Mouse (Mus musculus) embryonic facial prominence, embryonic 11.5 days (tissue): ENCODE results near the gene Gm45261. TPM values are rescaled to one million over a fixed set of nuclear protein-coding genes. Genes with fewer than 3 reads are reported as not detected.

ENCODE experiments used
- ATAC-seq: fragments of 200-750 bp; cut with Nextera tagmentation; replicated peaks from 2 replicates; pipeline ENCODE4 v1.8.0; 2017; ENCODE audit warnings: low read depth; ENCODE audit not compliant: insufficient number of reproducible peaks, low FRiP score, low TSS enrichment
- DNase-seq: peaks from one replicate; pipeline ENCODE4 v3.0.0-alpha.2; 2015; ENCODE audit warnings: low spot score
- H3K27ac ChIP-seq: fragments of 300-500 bp; sonication (generic); replicated peaks from 2 replicates; pipeline ENCODE4 v1.5.1; 2014; ENCODE audit warnings: mild to moderate bottlenecking, low read depth, low read length, control low read depth
- H3K27me3 ChIP-seq: fragments of 300-500 bp; sonication (generic); 2 replicates; pipeline ENCODE4 v1.6.1; 2014; ENCODE audit warnings: mild to moderate bottlenecking, low read length, moderate library complexity, mixed read lengths; ENCODE audit not compliant: control insufficient read depth, insufficient read depth
- H3K36me3 ChIP-seq: fragments of 300-500 bp; sonication (generic); replicated peaks from 2 replicates; pipeline ENCODE4 v1.6.1; 2014; ENCODE audit warnings: low read depth, mild to moderate bottlenecking, low read length, moderate library complexity, mixed read lengths; ENCODE audit not compliant: control insufficient read depth, insufficient read depth
- H3K4me1 ChIP-seq: fragments of 300-500 bp; sonication (generic); 2 replicates; pipeline ENCODE4 v1.6.1; 2014; ENCODE audit warnings: low read length, mixed read lengths; ENCODE audit not compliant: control insufficient read depth, insufficient read depth
- H3K4me2 ChIP-seq: fragments of 300-500 bp; sonication (generic); 2 replicates; pipeline ENCODE4 v1.6.1; 2014; ENCODE audit warnings: low read depth, mild to moderate bottlenecking, control low read depth, low read length, moderate library complexity
- H3K4me3 ChIP-seq: fragments of 300-500 bp; sonication (generic); 2 replicates; pipeline ENCODE4 v1.5.1; 2014; ENCODE audit warnings: low read depth, low read length, control low read depth
- H3K9ac ChIP-seq: fragments of 300-500 bp; sonication (generic); replicated peaks from 2 replicates; pipeline ENCODE4 v1.6.1; 2014; ENCODE audit warnings: mild to moderate bottlenecking, control low read depth, low read length
- H3K9me3 ChIP-seq: fragments of 300-500 bp; sonication (generic); replicated peaks from 2 replicates; pipeline ENCODE4 v1.6.1; 2016; ENCODE audit warnings: mild to moderate bottlenecking, low read length, inconsistent platforms, mixed read lengths; ENCODE audit not compliant: control insufficient read depth
- WGBS: fragments of 180-500 bp; shearing (Covaris S2); extraction: QIAGEN DNeasy Blood & Tissue Kit; methylation state at CpG from one replicate; pipeline ENCODE4 v1.1.7; 2014; 5-methylcytosine and 5-hydroxymethylcytosine counted together
- polyA plus RNA-seq: library from polyadenylated mRNA; unstranded; fragments of >200 nt; fragmentation: Nextera tagmentation; extraction: Ambion mirVana; gene quantifications from 2 replicates; pipeline ENCODE4 v1.2.1, GENCODE M21; 2014

Gene Gm45261
- polyA plus RNA-seq, 1 experiment from 2014 or later = not detected

DNA sequence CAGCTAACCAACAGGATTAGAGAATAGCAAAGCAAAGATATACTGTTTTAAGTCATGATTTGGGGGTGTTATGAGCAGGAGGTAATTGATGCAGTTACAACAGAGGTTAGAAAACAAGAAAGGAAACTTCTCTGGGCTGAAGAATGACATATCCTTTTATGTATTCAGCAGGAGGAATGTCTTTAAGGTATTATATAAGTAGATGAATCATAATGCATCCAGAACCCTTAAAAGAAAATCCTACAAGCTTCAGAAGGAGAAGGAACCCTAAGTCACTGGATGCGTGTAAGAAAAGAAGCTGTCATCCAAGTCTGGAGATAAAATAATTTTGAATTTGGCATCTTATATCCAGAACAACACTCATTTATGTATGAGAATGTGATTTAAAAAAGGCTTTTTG lies 11.1 kb upstream of the Gm45261 start:
- Histone ChIP-seq H3K27me3 (no peaks in the 10 kb centered on the region), H3K4me2 (no peak overlapping the region), H3K4me3 (no peak overlapping the region), H3K4me1 (no peaks in the 10 kb centered on the region), H3K36me3 (no peaks in the 10 kb centered on the region), H3K9me3 (no peaks in the 10 kb centered on the region), H3K27ac (no peak overlapping the region), H3K9ac (no peak overlapping the region)
- ATAC-seq = no peak
- no peak for DNase-seq
- WGBS = 93% methylated on average over 1 of the region's 1 CpGs

- H3K36me3 ChIP-seq = no peaks in the 10 kb centered on the region
- H3K9ac ChIP-seq = no peak overlapping the region
- H3K27ac ChIP-seq = no peak overlapping the region
- 90% methylated on average over 1 of the region's 1 CpGs for WGBS
- H3K27me3 ChIP-seq = no peaks in the 10 kb centered on the region
- DNase-seq (no peak), ATAC-seq (no peak)
- no peaks in the 10 kb centered on the region for H3K9me3 ChIP-seq
- H3K4me1 ChIP-seq = no peaks in the 10 kb centered on the region
- H3K4me2 ChIP-seq = no peak overlapping the region
- no peak overlapping the region for H3K4me3 ChIP-seq
Measured at GRCm38 (mm10) chr1:80459923-80460322, 1.3 kb downstream of the Gm45261 start.

- DNase-seq (no peak), ATAC-seq (no peak)
- Histone ChIP-seq H3K36me3 (no peaks in the 10 kb centered on the region), H3K4me2 (no peak overlapping the region), H3K4me1 (no peaks in the 10 kb centered on the region), H3K9me3 (no peaks in the 10 kb centered on the region), H3K4me3 (no peak overlapping the region), H3K27me3 (no peaks in the 10 kb centered on the region), H3K9ac (no peak overlapping the region), H3K27ac (no peak overlapping the region)
Measured at GRCm38 (mm10) chr1:80459477-80459876, 1.8 kb downstream of the Gm45261 start.

DNA sequence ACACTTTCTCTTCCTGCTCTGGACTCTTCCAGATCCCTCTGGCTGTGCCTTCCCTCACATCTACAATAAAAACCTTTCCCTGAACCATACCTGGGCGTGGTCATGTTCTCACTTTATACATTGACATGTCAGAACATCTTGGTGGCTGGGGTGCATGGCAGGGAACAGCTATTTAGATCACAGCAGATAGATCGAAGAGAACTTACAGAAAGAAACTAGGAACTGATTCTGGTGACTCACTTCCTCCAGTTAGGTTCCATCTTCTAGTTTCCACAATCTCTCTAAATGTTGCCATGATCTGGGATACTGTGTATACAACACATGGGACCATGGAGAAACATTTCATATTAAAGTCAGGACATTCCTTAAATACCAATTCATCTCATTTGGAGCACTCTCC lies 7.3 kb downstream of the Gm45261 start:
- no peak overlapping the region for H3K9ac ChIP-seq
- no peak overlapping the region for H3K27ac ChIP-seq
- H3K36me3 ChIP-seq = no peaks in the 10 kb centered on the region
- no peak overlapping the region for H3K4me2 ChIP-seq
- no peak overlapping the region for H3K4me3 ChIP-seq
- WGBS = 74% methylated on average over 2 of the region's 2 CpGs
- H3K4me1 ChIP-seq = no peaks in the 10 kb centered on the region
- no peaks in the 10 kb centered on the region for H3K27me3 ChIP-seq
- no peaks in the 10 kb centered on the region for H3K9me3 ChIP-seq
- ATAC-seq = no peak
- DNase-seq = no peak

DNA sequence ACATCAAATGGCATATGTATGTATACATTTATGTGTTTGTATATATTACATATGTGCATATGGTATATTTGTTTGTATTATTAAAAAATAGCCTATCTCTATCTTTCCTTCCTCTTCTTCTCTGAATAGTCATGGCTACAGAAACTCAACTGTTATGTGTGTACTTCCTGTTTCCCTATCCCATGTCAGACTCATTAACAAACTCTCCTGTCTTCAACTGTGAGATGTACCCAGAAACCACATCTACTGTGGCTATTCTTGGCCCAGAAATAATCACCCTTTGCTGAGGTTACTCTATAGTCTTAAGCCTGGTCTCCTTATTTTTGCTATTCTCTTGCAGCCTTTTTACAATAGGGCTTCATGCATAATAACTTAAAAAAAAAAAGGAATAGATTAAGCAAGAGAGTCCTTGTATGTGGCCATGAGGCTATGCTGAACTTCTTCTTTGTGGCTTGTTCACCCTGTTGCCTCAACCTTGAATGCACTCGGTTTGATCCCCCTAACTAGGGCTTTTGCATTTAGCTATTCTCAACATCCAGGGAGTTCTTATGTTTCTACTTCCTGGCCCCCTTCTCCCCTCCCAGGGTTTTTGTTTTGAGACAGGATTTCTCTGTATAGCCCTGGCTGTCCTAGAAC lies 9.2 kb downstream of the Gm45261 start:
- Histone ChIP-seq H3K9me3 (no peaks in the 10 kb centered on the region), H3K27ac (no peak overlapping the region), H3K27me3 (no peaks in the 10 kb centered on the region), H3K36me3 (no peaks in the 10 kb centered on the region), H3K4me3 (no peak overlapping the region), H3K4me2 (no peak overlapping the region), H3K9ac (no peak overlapping the region), H3K4me1 (no peaks in the 10 kb centered on the region)
- WGBS = 75% methylated on average over 1 of the region's 1 CpGs
- no peak for DNase-seq
- ATAC-seq = no peak

DNA sequence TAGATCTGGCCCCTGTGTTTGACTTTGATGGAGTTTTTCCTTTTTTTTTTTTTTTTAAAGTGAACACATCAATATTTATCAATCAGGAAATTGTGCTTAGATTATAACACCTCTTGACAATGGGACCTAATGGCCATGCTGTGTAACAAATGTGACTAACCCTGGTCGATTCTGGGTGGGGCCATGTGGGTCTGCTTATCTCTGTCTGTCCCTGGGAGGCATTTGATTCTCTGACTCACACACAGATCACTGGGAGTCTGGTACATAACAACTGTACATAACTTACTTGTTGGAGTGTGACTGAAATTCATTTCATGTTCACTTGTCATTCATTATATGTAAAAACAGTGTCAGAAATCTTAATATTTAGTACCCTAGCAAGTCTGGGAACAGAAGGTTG lies 13.7 kb downstream of the Gm45261 start:
- DNase-seq (no peak), ATAC-seq (no peak)
- Histone ChIP-seq H3K4me3 (no peak overlapping the region), H3K9me3 (no peaks in the 10 kb centered on the region), H3K27ac (no peak overlapping the region), H3K9ac (no peak overlapping the region), H3K4me2 (no peak overlapping the region), H3K36me3 (no peaks in the 10 kb centered on the region), H3K4me1 (no peaks in the 10 kb centered on the region), H3K27me3 (no peaks in the 10 kb centered on the region)
- 77% methylated on average over 1 of the region's 1 CpGs for WGBS

DNA sequence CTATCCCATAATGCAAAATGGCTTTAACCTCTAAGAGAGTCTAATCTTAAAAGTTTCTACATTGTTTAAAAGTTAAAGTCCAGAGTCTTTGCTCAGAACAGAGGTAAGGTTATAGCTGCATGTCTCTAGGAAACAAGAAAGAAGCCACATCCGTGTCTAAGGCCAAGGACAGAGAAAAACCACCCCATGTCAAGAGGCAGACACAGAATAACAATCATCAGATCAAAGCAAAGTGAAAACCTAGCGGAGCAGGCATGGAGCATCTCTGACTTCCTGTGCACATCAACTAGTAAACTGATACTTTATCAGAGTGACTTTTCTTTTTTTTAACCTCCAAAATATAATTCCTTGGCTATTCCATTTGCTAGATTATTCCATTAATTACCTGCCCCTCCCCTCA lies 20.3 kb downstream of the Gm45261 start:
- no peak for DNase-seq
- Histone ChIP-seq H3K4me3 (no peak overlapping the region), H3K4me1 (no peaks in the 10 kb centered on the region), H3K36me3 (no peaks in the 10 kb centered on the region), H3K4me2 (no peak overlapping the region), H3K27me3 (no peaks in the 10 kb centered on the region), H3K9me3 (no peaks in the 10 kb centered on the region), H3K27ac (no peak overlapping the region), H3K9ac (no peak overlapping the region)
- no peak for ATAC-seq
- WGBS = 59% methylated on average over 2 of the region's 2 CpGs

GRCm38 (mm10) chr1:80438506-80438905 lies 22.7 kb downstream of the Gm45261 start:
- no peak for DNase-seq
- Histone ChIP-seq H3K36me3 (no peaks in the 10 kb centered on the region), H3K4me3 (no peak overlapping the region), H3K9me3 (no peaks in the 10 kb centered on the region), H3K4me1 (no peaks in the 10 kb centered on the region), H3K27me3 (no peaks in the 10 kb centered on the region), H3K27ac (no peak overlapping the region), H3K9ac (no peak overlapping the region), H3K4me2 (no peak overlapping the region)
- ATAC-seq = no peak
- 80% methylated on average over 2 of the region's 2 CpGs for WGBS
